ENCODE assay signal across 27 mouse cellular contexts in genomic region chr16:48701896-48702295, GRCm38 (mm10).
DNase-seq lines count a peak whose midpoint lies in the region; ATAC-seq lines count a peak whose summit lies in the region.
"Had no signal": no experiment of that assay in that cellular context is flagged by ENCODE, and none has a peak within 500 bp of the region (broad histone marks: within the 10 kb centered on the region; RNA-seq: fewer than 3 reads in every experiment).

No protein-coding gene starts in this region.

- WGBS in hindbrain, embryonic 11.5 days = 81% methylated on average over 3 of the region's 3 CpGs
- WGBS in hindbrain, embryonic 14.5 days = 82% methylated on average over 3 of the region's 3 CpGs

- peak; percentile 1 for DNase-seq in cerebellum, adult 9-10 months
- no peak for DNase-seq in hindbrain, embryonic 11.5 days (ENCODE audit: low spot score)
- no peak for DNase-seq in hindbrain, embryonic 14.5 days (ENCODE audit: low spot score)
- DNase-seq in cerebellum, postnatal 14 days = peak; percentile 76 to 77
- DNase-seq in cerebellum, postnatal 36 days = peak; percentile 18 to 29
- DNase-seq in adipocyte (ENCODE audit: low spot score) = no peak
- DNase-seq: adrenal gland, adult 8-10 months; adrenal gland, postnatal 25 days; embryo, embryonic 11 days; gastrocnemius, postnatal 10 days; gastrocnemius, postnatal 36 days; heart, postnatal 10 days; heart, postnatal 4 days; kidney, adult 11 months; kidney, adult 9 months had no signal

- H3K36me3 ChIP-seq in hindbrain, embryonic 11.5 days (ENCODE audit: control insufficient read depth, insufficient read depth, low read length) = no peaks in the 10 kb centered on the region
- H3K36me3 ChIP-seq in hindbrain, embryonic 14.5 days (replicated peaks; ENCODE audit: control insufficient read depth, insufficient read depth) = no peaks in the 10 kb centered on the region
- H3K36me3 ChIP-seq: embryonic facial prominence, embryonic 10.5 days; embryonic facial prominence, embryonic 13.5 days; forebrain, embryonic 12.5 days; forebrain, embryonic 15.5 days; heart, embryonic 12.5 days; heart, embryonic 15.5 days; hindbrain, embryonic 12.5 days; intestine, embryonic 15.5 days had no signal

- H3K27ac ChIP-seq in hindbrain, embryonic 11.5 days (ENCODE audit: low read depth, low read length) = no peak overlapping the region
- no peak overlapping the region for H3K27ac ChIP-seq in hindbrain, embryonic 14.5 days
- H3K27ac ChIP-seq: embryonic facial prominence, embryonic 10.5 days; embryonic facial prominence, embryonic 13.5 days; forebrain, embryonic 12.5 days; forebrain, embryonic 15.5 days; heart, embryonic 15.5 days; hindbrain, embryonic 12.5 days; intestine, embryonic 15.5 days had no signal

- no peaks in the 10 kb centered on the region for H3K27me3 ChIP-seq in hindbrain, embryonic 11.5 days (ENCODE audit: control insufficient read depth, insufficient read depth, low read length)
- H3K27me3 ChIP-seq in hindbrain, embryonic 14.5 days (ENCODE audit: control insufficient read depth, insufficient read depth, low read length) = no peaks in the 10 kb centered on the region
- H3K27me3 ChIP-seq: embryonic facial prominence, embryonic 13.5 days; forebrain, embryonic 12.5 days; forebrain, embryonic 15.5 days; heart, embryonic 12.5 days; heart, embryonic 15.5 days; hindbrain, embryonic 12.5 days; intestine, embryonic 15.5 days had no signal

- ATAC-seq in cerebellum, adult (ENCODE audit: insufficient number of reproducible peaks, low FRiP score, low TSS enrichment) = no peak
- 0 out of 2 replicates have a peak, but pooled peaks have one; percentile 26 for ATAC-seq in hindbrain, embryonic 11.5 days (ENCODE audit: low FRiP score)
- no peak for ATAC-seq in hindbrain, embryonic 14.5 days (ENCODE audit: low FRiP score)
- ATAC-seq: CD4-positive, CD25-positive, alpha-beta regulatory T cell, adult 4 months; forebrain, embryonic 15.5 days; hindbrain, embryonic 16.5 days; intestine, embryonic 15.5 days had no signal

- H3K4me2 ChIP-seq in hindbrain, embryonic 11.5 days (replicated peaks; ENCODE audit: low read depth, low read length) = no peak overlapping the region
- H3K4me2 ChIP-seq in hindbrain, embryonic 14.5 days (replicated peaks) = no peak overlapping the region
- H3K4me2 ChIP-seq: embryonic facial prominence, embryonic 13.5 days; forebrain, embryonic 12.5 days; forebrain, embryonic 15.5 days; heart, embryonic 12.5 days; heart, embryonic 15.5 days; hindbrain, embryonic 12.5 days; intestine, embryonic 15.5 days had no signal

- no peaks in the 10 kb centered on the region for H3K4me1 ChIP-seq in hindbrain, embryonic 11.5 days (replicated peaks; ENCODE audit: control insufficient read depth, insufficient read depth, low read length)
- no peaks in the 10 kb centered on the region for H3K4me1 ChIP-seq in hindbrain, embryonic 14.5 days (replicated peaks; ENCODE audit: control insufficient read depth, insufficient read depth, low read length)
- H3K4me1 ChIP-seq: embryonic facial prominence, embryonic 10.5 days; embryonic facial prominence, embryonic 13.5 days; forebrain, embryonic 12.5 days; forebrain, embryonic 15.5 days; heart, embryonic 12.5 days; heart, embryonic 15.5 days; hindbrain, embryonic 12.5 days; intestine, embryonic 15.5 days had no signal

- H3K4me3 ChIP-seq in hindbrain, embryonic 11.5 days (ENCODE audit: low read depth, low read length) = no peak overlapping the region
- H3K4me3 ChIP-seq in hindbrain, embryonic 14.5 days (replicated peaks; ENCODE audit: low read length) = no peak overlapping the region
- H3K4me3 ChIP-seq: embryonic facial prominence, embryonic 10.5 days; embryonic facial prominence, embryonic 13.5 days; erythroblast, embryonic 14.5 days; forebrain, embryonic 12.5 days; forebrain, embryonic 15.5 days; heart, embryonic 12.5 days; heart, embryonic 15.5 days; hindbrain, embryonic 12.5 days; intestine, embryonic 15.5 days had no signal

- no peak overlapping the region for H3K9ac ChIP-seq in hindbrain, embryonic 11.5 days (ENCODE audit: low read depth, low read length)
- H3K9ac ChIP-seq in hindbrain, embryonic 14.5 days = no peak overlapping the region
- H3K9ac ChIP-seq: embryonic facial prominence, embryonic 13.5 days; forebrain, embryonic 12.5 days; forebrain, embryonic 15.5 days; heart, embryonic 12.5 days; heart, embryonic 15.5 days; hindbrain, embryonic 12.5 days; intestine, embryonic 15.5 days had no signal

- H3K9me3 ChIP-seq in hindbrain, embryonic 11.5 days (ENCODE audit: control insufficient read depth, low read length) = no peaks in the 10 kb centered on the region
- H3K9me3 ChIP-seq in hindbrain, embryonic 14.5 days (ENCODE audit: control insufficient read depth, low read length) = no peaks in the 10 kb centered on the region
- H3K9me3 ChIP-seq: embryonic facial prominence, embryonic 10.5 days; embryonic facial prominence, embryonic 13.5 days; forebrain, embryonic 12.5 days; forebrain, embryonic 15.5 days; heart, embryonic 12.5 days; heart, embryonic 15.5 days; hindbrain, embryonic 12.5 days; intestine, embryonic 15.5 days had no signal

Comparison
In these comparisons a context has a peak if more than half of its experiments do, and no peak if none do; other contexts are left out.
1. DNase-seq: peak in cerebellum, adult 9-10 months (single experiment), cerebellum, postnatal 14 days (2 of 2) and cerebellum, postnatal 36 days (2 of 2); none in hindbrain, embryonic 11.5 days (single experiment), hindbrain, embryonic 14.5 days (single experiment) and adipocyte (single experiment).